Mouse (Mus musculus) heart, postnatal 0 days (tissue): ENCODE data around the gene St6gal1.

Experiments
- CTCF ChIP-seq: IDR thresholded peaks from 2 replicates; pipeline ENCODE4 v1.5.1; 2016; ENCODE audit warnings: antibody characterized with exemption, control low read depth, low read depth
- EP300 ChIP-seq: IDR thresholded peaks from 2 replicates; pipeline ENCODE4 v1.6.1; 2016; ENCODE audit warnings: antibody characterized with exemption, low read depth

DNA sequence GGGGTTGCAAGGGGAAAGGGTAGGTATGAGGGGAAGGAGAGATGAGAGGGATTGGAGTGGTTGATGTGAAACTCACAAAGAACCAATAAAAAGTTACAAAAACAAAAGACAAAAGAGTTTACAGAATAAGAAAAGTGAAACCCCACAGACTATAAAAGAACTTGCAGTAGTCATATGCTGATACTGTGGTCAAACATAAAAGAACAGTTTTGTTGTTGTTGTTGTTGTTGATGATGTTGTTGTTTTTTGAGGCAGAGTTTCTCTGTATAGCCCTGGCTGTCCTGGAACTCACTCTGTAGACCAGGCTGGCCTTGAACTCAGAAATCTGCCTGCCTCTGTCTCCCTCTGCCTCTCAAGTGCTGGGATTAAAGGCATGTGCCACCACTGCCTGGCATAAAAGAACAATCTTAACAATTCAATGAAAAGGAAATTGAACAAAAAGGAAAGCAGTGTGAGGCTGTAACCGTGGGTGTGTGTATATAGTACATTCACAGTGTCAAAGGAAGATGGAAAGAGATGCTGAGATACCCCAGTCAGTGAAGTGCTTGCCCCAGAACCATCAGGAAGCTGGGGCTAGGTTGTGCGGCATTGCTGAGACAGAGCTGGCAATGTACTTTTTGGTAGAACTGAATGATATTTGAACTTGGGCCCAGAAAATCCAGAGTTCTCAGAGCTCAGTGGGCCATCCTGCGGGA, 155.1 kb downstream of the St6gal1 start:
- no peak for TF ChIP-seq CTCF
- no peak for TF ChIP-seq EP300
